Mouse (Mus musculus): ENCODE results near the gene Fbxl8.
"Not testable (repeated sequence)": the region's sequence is repeated elsewhere in the genome, so short reads cannot be mapped to it uniquely, and the experiment has no call there.

Fbxl8 gene

DNA sequence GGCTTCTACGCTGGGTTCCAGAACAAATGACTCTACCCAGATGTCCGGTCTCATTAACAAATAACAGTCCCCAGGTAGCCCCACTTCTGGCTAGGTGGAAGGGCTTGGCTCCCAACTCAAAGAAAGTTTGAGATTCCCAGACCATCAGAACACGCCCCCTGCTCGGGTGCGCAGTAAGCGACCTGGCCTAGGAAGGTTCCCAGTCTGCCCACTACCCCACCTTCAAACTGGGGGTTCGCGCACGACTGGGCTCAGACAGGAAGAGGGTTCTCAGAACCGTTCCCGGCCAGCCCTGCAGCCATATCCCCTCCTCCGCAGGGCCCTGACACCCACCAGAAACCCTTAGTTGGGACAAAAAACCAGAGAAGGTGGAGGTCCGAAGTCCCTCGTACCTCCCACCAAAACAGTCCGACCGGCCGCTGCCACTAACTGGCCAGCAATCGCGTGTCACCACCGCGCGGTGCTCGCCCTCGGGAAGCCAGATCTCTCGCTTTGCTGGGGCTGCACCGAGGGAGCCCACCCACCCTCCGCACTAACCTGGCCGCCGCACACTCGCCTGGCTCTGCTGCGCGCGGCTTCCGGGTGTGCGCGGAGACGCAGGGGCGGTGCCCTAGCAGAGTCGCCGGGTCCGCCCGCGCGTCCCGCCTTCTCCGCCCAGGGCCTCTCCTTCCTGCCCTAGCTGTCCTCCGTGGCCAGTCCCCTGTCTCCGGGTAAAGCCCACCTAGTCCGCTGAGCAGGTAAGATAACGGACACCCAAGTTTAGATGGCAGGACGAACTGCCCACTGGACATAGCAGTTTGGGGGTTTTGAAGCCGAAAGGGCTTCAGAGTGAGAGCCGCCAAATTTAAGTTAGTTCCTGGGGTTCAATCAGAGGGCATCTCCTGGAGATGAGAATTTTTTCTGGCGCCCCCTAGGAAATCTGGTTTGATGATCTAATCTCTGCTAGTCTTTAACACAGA, at the start of gene Fbxl8, which contains the start of gene Tradd:
Fbxl8 (plus strand) TSS at position 625 of the 959 bp plus-strand sequence.
Tradd (minus strand) TSS at position 586 of the 959 bp plus-strand sequence.
- peak; percentile 82 for DNase-seq (ENCODE audit: low read depth)

GRCm38 (mm10) chr8:105217926-105218522, 46.4 kb upstream of the Fbxl8 start:
- DNase-seq (ENCODE audit: low read depth) = peak; percentile 84

DNA sequence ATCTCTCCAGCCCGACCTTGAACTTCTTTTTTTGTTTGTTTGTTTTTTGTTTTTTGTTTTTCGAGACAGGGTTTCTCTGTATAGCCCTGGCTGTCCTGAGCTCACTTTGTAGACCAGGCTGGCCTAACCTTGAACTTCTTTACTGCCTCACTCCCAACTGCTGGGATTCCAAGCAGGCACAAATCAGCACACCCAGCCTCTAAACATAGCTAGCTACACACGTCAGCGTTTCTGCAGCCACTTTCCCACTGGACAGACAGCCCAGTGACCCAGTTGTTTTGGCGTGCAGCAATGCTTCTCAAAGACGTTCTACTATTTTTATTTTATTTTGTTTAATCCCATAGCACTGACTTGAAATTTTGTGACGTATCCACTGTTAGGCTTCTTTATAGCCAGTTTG, 40.6 kb upstream of the Fbxl8 start:
- no peak for DNase-seq (ENCODE audit: low read depth)

- peak; percentile 98 for DNase-seq (ENCODE audit: low read depth)
These were observed 39.8 kb upstream of the Fbxl8 start, which contains the start of gene D230025D16Rik for GRCm38 (mm10) chr8:105224413-105225271. TSS of gene D230025D16Rik (plus strand) at chr8:105225145.

DNA sequence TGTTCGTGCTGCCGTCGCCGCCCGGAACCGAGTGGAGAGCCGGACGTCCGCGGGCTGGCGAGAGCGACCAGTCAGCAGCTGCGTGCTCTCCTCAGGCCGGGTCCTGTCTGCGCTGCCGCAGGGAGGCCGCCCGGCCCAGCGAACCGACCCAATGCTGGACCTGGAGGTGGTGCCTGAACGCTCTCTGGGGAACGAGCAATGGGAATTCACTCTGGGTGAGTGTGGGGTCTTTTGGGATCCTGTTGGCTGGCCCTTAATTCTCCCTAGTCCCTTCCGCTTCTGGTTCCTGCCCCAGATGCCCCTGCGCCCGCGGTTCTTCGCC, 39.2 kb upstream of the Fbxl8 start:
- no peak for DNase-seq (ENCODE audit: low read depth)

DNA sequence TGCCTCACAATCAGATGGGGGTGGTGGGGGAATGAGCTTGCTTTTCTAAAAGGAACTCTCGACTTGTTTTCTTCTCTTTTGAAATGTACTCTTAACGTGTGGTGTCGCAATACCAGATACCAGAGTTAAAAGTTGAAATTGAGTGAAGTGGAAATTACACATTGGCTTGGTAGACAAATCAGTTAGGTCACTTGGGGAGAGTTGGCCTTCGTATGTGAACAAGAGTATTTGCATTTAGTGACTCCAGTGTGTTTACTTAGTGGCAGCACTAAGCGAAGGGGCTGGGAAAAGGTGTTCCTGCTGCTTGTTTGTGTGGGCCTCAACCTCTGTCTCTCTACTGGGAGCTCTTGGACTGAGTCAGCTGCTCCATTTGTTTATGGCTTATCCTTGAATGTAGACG, 38.5 kb upstream of the Fbxl8 start:
- DNase-seq (ENCODE audit: low read depth) = peak; percentile 57

GRCm38 (mm10) chr8:105231503-105232320, 32.7 kb upstream of the Fbxl8 start:
- no peak for DNase-seq (ENCODE audit: low read depth)

DNA sequence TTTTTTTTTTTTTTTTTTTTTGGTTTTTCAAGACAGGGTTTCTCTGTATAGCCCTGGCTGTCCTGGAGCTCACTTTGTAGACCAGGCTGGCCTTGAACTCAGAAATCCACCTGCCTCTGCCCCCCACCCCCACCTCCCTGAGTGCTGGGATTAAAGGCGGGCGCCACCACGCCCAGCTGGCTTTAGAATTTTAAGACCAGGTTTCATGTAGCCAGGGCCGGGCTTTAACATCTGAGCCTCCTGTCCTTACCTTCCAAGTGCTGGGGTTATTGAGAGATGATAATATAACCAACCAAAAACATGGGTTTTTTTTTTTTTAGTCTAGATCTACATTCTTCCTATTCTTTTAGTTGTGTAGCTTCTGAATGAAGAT, 32.1 kb upstream of the Fbxl8 start:
- not testable (repeated sequence) for DNase-seq (ENCODE audit: low read depth)

DNA sequence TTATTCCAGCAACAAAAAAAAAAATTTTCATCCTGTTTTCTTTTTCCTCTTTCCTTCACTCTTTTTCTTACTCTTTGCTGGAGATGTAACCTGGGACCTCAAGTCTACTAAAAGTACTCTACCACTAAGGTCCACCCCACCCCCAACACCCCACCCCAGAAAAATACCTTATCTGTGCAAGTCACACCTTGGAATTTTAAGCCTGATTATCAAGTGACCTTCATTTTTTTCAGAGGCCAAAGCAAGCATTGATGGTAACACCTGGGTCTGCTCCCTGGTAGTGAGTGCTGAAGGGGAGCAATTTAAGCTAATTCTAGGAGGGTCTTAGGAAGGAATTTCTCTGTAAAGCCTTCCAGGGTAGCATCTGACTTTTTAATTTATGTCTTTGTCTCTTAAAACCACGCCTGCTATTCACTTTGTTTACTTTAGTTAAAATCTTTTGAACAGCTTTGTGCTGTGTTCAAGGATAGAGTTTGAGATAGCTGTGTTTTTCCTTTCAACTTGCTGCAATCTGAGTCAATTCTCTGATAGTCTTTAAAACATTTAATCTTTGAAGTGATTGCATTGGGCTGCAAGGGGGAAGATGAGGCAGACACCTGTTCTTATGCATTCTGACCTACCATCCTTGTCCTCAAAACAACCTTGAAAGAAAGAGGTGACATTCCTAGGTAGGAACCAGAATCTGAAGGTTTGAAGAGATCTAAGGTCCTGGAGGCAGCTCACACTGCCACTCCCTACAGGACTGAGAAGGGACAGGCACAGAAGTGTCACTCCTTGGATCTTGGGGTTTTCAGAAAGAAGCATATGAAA, 31.1 kb upstream of the Fbxl8 start:
- DNase-seq (ENCODE audit: low read depth) = no peak

GRCm38 (mm10) chr8:105235206-105235605, 29.2 kb upstream of the Fbxl8 start:
- DNase-seq (ENCODE audit: low read depth) = no peak

DNA sequence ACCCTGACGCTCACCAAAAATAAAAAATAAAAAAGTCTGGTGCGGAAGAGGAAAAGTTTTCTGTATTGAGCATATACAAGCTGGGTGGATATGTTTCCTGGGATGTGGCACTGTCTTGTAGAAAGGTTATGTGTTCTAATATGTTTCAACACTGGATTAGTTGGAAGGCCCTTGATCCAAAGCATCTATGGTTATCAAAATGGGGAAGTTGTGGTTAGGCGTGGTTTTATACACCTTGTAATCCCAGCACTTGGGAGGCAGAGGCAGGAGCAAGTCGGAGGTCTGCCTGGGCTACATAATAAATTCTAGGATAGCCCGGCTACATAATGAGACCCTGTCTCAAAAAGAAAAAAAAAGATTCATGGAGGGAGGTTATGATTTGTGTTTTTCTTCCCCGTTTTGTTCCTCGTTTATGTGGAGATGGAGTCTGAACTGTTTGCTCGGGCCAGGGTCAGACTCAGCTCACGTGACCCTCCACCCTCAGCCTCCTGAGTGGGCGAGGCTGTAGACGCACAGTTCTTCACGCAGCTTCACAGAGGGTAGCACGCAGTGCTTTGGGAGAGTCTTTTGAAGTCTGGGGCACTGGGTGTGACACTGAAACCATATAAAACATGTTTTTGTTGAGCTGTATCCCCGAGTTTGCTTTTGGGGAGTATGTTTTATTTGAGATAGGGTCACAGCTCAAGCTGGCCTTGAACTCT, 26.9 kb upstream of the Fbxl8 start:
- DNase-seq (ENCODE audit: low read depth) = no peak

DNA sequence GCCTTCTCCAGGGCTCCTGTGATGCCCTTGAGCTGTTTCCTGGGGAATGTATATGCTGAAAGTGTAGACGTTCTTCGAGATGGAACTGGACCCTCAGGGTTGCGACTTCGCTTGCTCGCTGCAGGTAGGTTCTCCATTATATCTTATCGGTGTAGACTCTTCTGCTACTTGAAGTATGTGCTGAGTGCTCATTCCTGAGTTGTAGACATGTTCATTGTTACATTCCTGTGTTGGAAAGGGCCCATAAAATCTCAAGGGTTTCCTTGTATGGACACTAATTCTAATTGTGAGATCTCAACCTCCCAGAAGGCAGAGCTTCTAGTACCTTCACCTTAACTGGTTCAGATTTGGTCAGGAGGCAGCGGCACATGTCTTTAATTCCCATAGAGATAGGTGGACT, 23.4 kb upstream of the Fbxl8 start:
- DNase-seq (ENCODE audit: low read depth) = no peak

- no peak for DNase-seq (ENCODE audit: low read depth)
These were observed 12.5 kb upstream of the Fbxl8 start for GRCm38 (mm10) chr8:105251954-105252353.

GRCm38 (mm10) chr8:105252680-105253537, 11.5 kb upstream of the Fbxl8 start:
- DNase-seq (ENCODE audit: low read depth) = no peak

DNA sequence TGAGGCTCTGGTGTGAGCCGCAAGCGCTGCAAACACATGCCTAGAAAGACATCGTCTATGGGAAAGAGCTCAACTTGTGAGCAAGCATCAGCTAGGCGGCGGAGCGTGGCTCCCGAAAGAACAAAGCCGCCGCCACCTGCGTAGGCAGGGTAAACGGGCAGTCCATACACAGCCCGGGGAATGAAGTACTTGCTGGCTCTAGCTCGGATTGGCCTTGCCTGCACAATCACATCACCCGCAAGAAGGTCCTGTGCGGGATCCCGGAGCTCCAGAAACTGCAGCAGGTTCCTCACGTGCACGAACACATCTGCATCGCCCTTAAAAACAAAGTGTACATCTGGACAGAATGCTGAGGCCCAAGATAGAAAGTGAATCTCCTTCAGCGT, 10.7 kb upstream of the Fbxl8 start:
- no peak for DNase-seq (ENCODE audit: low read depth)

- peak; percentile 96 for DNase-seq (ENCODE audit: low read depth)
These were observed 10.1 kb upstream of the Fbxl8 start for GRCm38 (mm10) chr8:105254152-105254965.

DNA sequence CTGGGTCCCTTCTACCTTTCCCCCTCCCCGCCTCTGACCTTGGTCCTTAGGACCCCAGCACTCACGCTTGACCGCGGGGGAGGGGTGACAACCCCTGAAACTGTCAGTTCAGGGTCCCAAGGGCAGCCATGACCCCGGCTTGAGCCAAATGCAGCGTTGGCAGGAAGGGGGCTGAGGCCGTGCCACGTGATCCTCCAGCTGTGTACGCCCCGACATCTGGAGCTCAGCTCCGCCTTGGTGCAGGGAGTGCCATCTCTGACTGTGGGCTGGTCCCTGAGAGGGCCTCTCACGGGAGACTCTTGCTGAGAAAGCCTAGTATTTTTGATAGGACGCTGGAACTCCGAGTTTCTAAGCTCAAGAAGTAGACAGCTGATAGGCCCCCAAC, 9.5 kb upstream of the Fbxl8 start, which contains the start of gene B3gnt9:
B3gnt9 (minus strand) TSS at position 188 of the 385 bp plus-strand sequence.
- DNase-seq (ENCODE audit: low read depth) = peak; percentile 89
